8 mouse cellular contexts compared by ENCODE assay signal in the genomic region with DNA sequence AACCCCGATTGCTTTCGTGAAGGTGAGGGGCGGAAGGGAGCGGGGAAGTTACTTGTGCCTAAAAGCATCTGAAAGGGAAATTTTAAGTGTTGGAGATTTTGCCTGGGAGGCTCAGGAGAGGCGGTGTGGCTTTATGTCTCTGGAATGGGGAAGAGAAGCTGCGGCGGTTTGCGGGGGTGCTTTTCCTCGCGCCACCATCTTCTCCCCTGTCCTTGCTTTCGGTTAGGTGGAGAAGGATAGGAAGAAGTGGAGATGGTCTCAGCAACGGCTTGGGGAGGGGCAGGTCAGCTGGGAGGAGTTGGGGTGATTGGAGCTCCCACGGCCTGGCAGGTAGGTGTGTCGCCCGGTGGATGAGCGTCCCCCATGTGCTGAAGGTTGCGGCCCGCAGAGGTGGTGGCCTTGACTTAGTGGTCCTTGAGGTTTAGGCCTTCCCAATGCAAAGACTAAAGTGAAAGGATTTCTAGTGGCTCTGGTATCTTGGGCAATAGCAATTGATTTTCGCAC. TPM values are rescaled to one million over a fixed set of nuclear protein-coding genes. Genes with fewer than 3 reads are reported as not detected.
A peak's percentile ranks its signal among the peaks of the same experiment; 100 is the strongest.
DNase-seq lines count a peak whose midpoint lies in the region; ATAC-seq and TF ChIP-seq lines count a peak whose summit lies in the region.

No protein-coding gene starts in this region.

- peak overlapping the region; percentile 99 for H3K4me3 ChIP-seq in G1E (ENCODE audit: low read depth, low read length)
- H3K4me3 ChIP-seq in cerebellum, adult 2 months (replicated peaks; ENCODE audit: insufficient read depth, low read depth, low read length): peak overlapping the region; percentile 96
- H3K4me3 ChIP-seq in limb, embryonic 14.5 days (replicated peaks; ENCODE audit: low read length): peak overlapping the region; percentile 69
- peak overlapping the region; percentile 90 for H3K4me3 ChIP-seq in midbrain, embryonic 16.5 days (ENCODE audit: low read depth, low read length)

- 1% methylated on average over 19 of the region's 19 CpGs for WGBS in cerebellum, adult 2 months
- WGBS in limb, embryonic 14.5 days: under 1% methylated on average over 19 of the region's 19 CpGs
- 1% methylated on average over 19 of the region's 19 CpGs for WGBS in midbrain, embryonic 16.5 days

- no peaks in the 10 kb centered on the region for H3K9me3 ChIP-seq in G1E (replicated peaks)
- no peaks in the 10 kb centered on the region for H3K9me3 ChIP-seq in limb, embryonic 14.5 days (ENCODE audit: control insufficient read depth, low read length)
- no peaks in the 10 kb centered on the region for H3K9me3 ChIP-seq in midbrain, embryonic 16.5 days (replicated peaks; ENCODE audit: control insufficient read depth, low read length, poor library complexity, severe bottlenecking)

- peak; percentile 28 to 36 for DNase-seq in layer of hippocampus, adult 18-20 months (ENCODE audit: low spot score in 2 of 2)
- no peak for DNase-seq in layer of hippocampus, adult 9-11 months
- DNase-seq in G1E (ENCODE audit: low spot score): peak; percentile 34
- DNase-seq in cerebellum, adult 2 months: no peak
- peak; percentile 30 to 32 for DNase-seq in frontal cortex, postnatal 25 days (ENCODE audit: low spot score in 2 of 2)
- peak; percentile 21 for DNase-seq in limb, embryonic 14.5 days (ENCODE audit: low spot score)
- DNase-seq in T-cell, adult 2 months (ENCODE audit: low spot score): no peak

- peaks cover 47% of the 10 kb centered on the region for H3K4me1 ChIP-seq in G1E (ENCODE audit: insufficient read depth, low read depth, low read length)
- H3K4me1 ChIP-seq in cerebellum, adult 2 months (ENCODE audit: control insufficient read depth, insufficient read depth, low read length): no peaks in the 10 kb centered on the region
- H3K4me1 ChIP-seq in limb, embryonic 14.5 days (ENCODE audit: control insufficient read depth, insufficient read depth, low read length): peaks cover 14% of the 10 kb centered on the region
- H3K4me1 ChIP-seq in midbrain, embryonic 16.5 days (ENCODE audit: control insufficient read depth, insufficient read depth, low read length): peaks cover 36% of the 10 kb centered on the region

- H3K27me3 ChIP-seq in G1E (ENCODE audit: insufficient read depth, low read length): no peaks in the 10 kb centered on the region
- no peaks in the 10 kb centered on the region for H3K27me3 ChIP-seq in cerebellum, adult 2 months (ENCODE audit: control insufficient read depth, insufficient read depth, low read length)
- H3K27me3 ChIP-seq in limb, embryonic 14.5 days (ENCODE audit: control insufficient read depth, insufficient read depth, low read length): no peaks in the 10 kb centered on the region
- no peaks in the 10 kb centered on the region for H3K27me3 ChIP-seq in midbrain, embryonic 16.5 days (ENCODE audit: control insufficient read depth, insufficient read depth, low read depth, low read length)

- peak overlapping the region; percentile 81 for H3K27ac ChIP-seq in cerebellum, adult 2 months (ENCODE audit: insufficient read depth, low read length)
- peak overlapping the region; percentile 95 for H3K27ac ChIP-seq in limb, embryonic 14.5 days (replicated peaks; ENCODE audit: low read depth, low read length)
- peak overlapping the region; percentile 100 for H3K27ac ChIP-seq in midbrain, embryonic 16.5 days (ENCODE audit: low read length)

- no peak for TF ChIP-seq POLR2A in cerebellum, adult 2 months (IDR thresholded peaks at IDR 0.05; ENCODE audit: borderline replicate concordance, insufficient read depth, low read length)
- no peak for TF ChIP-seq POLR2A in limb, embryonic 14.5 days (IDR thresholded peaks at IDR 0.05; ENCODE audit: borderline replicate concordance, extremely low read depth, insufficient read depth, insufficient read length)

- peak overlapping the region; percentile 99 for H3K9ac ChIP-seq in limb, embryonic 14.5 days (ENCODE audit: low read depth, low read length, severe bottlenecking)
- H3K9ac ChIP-seq in midbrain, embryonic 16.5 days (ENCODE audit: low read depth, low read length): peak overlapping the region; percentile 98

- no peak for TF ChIP-seq CTCF in G1E (IDR thresholded peaks at IDR 0.05; ENCODE audit: low read depth, low read length)
- TF ChIP-seq CTCF in cerebellum, adult 2 months (IDR thresholded peaks at IDR 0.05; ENCODE audit: borderline replicate concordance, insufficient read depth, low read depth, low read length): no peak

- peaks cover 59% of the 10 kb centered on the region for H3K36me3 ChIP-seq in G1E (replicated peaks)
- peaks cover 24% of the 10 kb centered on the region for H3K36me3 ChIP-seq in limb, embryonic 14.5 days (ENCODE audit: control insufficient read depth, insufficient read depth, low read length)
- H3K36me3 ChIP-seq in midbrain, embryonic 16.5 days (ENCODE audit: control insufficient read depth, insufficient read depth, low read length): no peaks in the 10 kb centered on the region

- H3K4me2 ChIP-seq in limb, embryonic 14.5 days (replicated peaks; ENCODE audit: low read depth, low read length, severe bottlenecking): peak overlapping the region; percentile 94
- peak overlapping the region; percentile 61 for H3K4me2 ChIP-seq in midbrain, embryonic 16.5 days (ENCODE audit: low read length)

- no peak for ATAC-seq in G1E (ENCODE audit: extremely low read depth, insufficient number of reproducible peaks, low FRiP score, poor library complexity, severe bottlenecking)
- no peak for ATAC-seq in limb, embryonic 14.5 days (ENCODE audit: low FRiP score, low read depth)
- ATAC-seq in midbrain, embryonic 16.5 days: peak; percentile 2

RNA-seq across cellular contexts. Expression of a gene that starts 0.5 kb away (rescaled TPM):
- total RNA-seq in layer of hippocampus, adult 18-20 months (2021): 10 to 100 TPM; 51.9 to 55.3 TPM
- total RNA-seq in G1E (2014; fragmentation: Nextera tagmentation) (41.7 and 46.9 TPM in 2 replicates), G1E (2017) (34.0 and 42.3 TPM in 2 replicates)
- polyA plus RNA-seq in G1E (2012): 48.5 and 52.4 TPM in 2 replicates
- 64.7 and 74.6 TPM in 2 replicates for polyA plus RNA-seq in cerebellum, adult 2 months (2012; rRNA removed)
- polyA plus RNA-seq in limb, embryonic 14.5 days (2012; rRNA removed): 50.5 and 52.1 TPM in 2 replicates
- 39.1 and 42.8 TPM in 2 replicates for polyA plus RNA-seq in limb, embryonic 14.5 days (2014; fragmentation: Nextera tagmentation; extraction: Ambion mirVana)
- polyA plus RNA-seq in midbrain, embryonic 16.5 days (2015; fragmentation: Nextera tagmentation; extraction: Ambion mirVana): 57.4 and 61.3 TPM in 2 replicates

RNA-seq across cellular contexts. Expression of a gene that starts 0.9 kb away (rescaled TPM):
- total RNA-seq in layer of hippocampus, adult 18-20 months (2021): 100 to 1,000 TPM; 163 to 166 TPM
- total RNA-seq in G1E (2014; fragmentation: Nextera tagmentation) (150 and 157 TPM in 2 replicates), G1E (2017) (291 and 340 TPM in 2 replicates)
- 157 and 164 TPM in 2 replicates for polyA plus RNA-seq in G1E (2012)
- 257 and 262 TPM in 2 replicates for polyA plus RNA-seq in cerebellum, adult 2 months (2012; rRNA removed)
- 420 and 454 TPM in 2 replicates for polyA plus RNA-seq in limb, embryonic 14.5 days (2012; rRNA removed)
- polyA plus RNA-seq in limb, embryonic 14.5 days (2014; fragmentation: Nextera tagmentation; extraction: Ambion mirVana): 184 and 200 TPM in 2 replicates
- polyA plus RNA-seq in midbrain, embryonic 16.5 days (2015; fragmentation: Nextera tagmentation; extraction: Ambion mirVana): 199 and 210 TPM in 2 replicates

Comparison
In these comparisons a context has a peak if more than half of its experiments do, and no peak if none do; other contexts are left out.
1. DNase-seq: peak in layer of hippocampus, adult 18-20 months (2 of 2), G1E (single experiment), frontal cortex, postnatal 25 days (2 of 2) and limb, embryonic 14.5 days (single experiment); none in layer of hippocampus, adult 9-11 months (single experiment), cerebellum, adult 2 months (0 of 2) and T-cell, adult 2 months (single experiment).
2. Peak in every context shown above with its lines, with median percentiles within 50 percentile points of each other: H3K4me3 ChIP-seq and H3K27ac ChIP-seq.